In genomic region chr8:95760323-95760722, GRCm38 (mm10) we compare ENCODE assay signal across 29 mouse cellular contexts. TPM values are rescaled to one million over a fixed set of nuclear protein-coding genes. Genes with fewer than 3 reads are reported as not detected.
A peak's percentile ranks its signal among the peaks of the same experiment; 100 is the strongest.
DNase-seq lines count a peak whose midpoint lies in the region; ATAC-seq and TF ChIP-seq lines count a peak whose summit lies in the region.
"Had no signal": no experiment of that assay in that cellular context is flagged by ENCODE, and none has a peak within 500 bp of the region (broad histone marks: within the 10 kb centered on the region; RNA-seq: fewer than 3 reads in every experiment).

No protein-coding gene starts in this region.

- H3K27ac ChIP-seq in liver, embryonic 14.5 days: no peak overlapping the region
- no peak overlapping the region for H3K27ac ChIP-seq in liver, embryonic 12.5 days
- H3K27ac ChIP-seq: embryonic facial prominence, embryonic 12.5 days; embryonic facial prominence, embryonic 15.5 days; heart, embryonic 15.5 days; hindbrain, embryonic 10.5 days; hindbrain, embryonic 14.5 days; hindbrain, postnatal 0 days had no signal

- no peak overlapping the region for H3K9ac ChIP-seq in liver, embryonic 14.5 days (replicated peaks)
- no peak overlapping the region for H3K9ac ChIP-seq in liver, embryonic 12.5 days
- H3K9ac ChIP-seq: embryonic facial prominence, embryonic 12.5 days; embryonic facial prominence, embryonic 15.5 days; forebrain, postnatal 0 days; heart, embryonic 12.5 days; heart, embryonic 15.5 days; hindbrain, embryonic 14.5 days had no signal

- H3K36me3 ChIP-seq in liver, embryonic 14.5 days (replicated peaks; ENCODE audit: control insufficient read depth, insufficient read depth, low read depth): peaks cover 79% of the 10 kb centered on the region
- peaks cover 93% of the 10 kb centered on the region for H3K36me3 ChIP-seq in liver, embryonic 12.5 days

- peak; percentile 57 for DNase-seq in adrenal gland, adult 2 months
- no peak for DNase-seq in adrenal gland, postnatal 25 days
- peak in 2 of 3 experiments; percentile 10 to 19 for DNase-seq in liver, embryonic 14.5 days (ENCODE audit: low read depth in 3 of 3, low spot score in 3 of 3)
- DNase-seq in adrenal gland, postnatal 10 days: peak; percentile 26
- DNase-seq in natural killer cell, adult 2 months (ENCODE audit: low spot score in 2 of 2): no peak
- DNase-seq: B cell, adult 2 months; cerebellum, adult 11 months; cerebellum, adult 2 months; cerebellum, adult 9-11 months; cerebellum, postnatal 25 days; forebrain, postnatal 0 days; gastrocnemius, postnatal 25 days; heart, adult 18-20 months; heart, postnatal 36 days had no signal

- TF ChIP-seq CTCF in liver, embryonic 14.5 days (IDR thresholded peaks at IDR 0.05; ENCODE audit: low read depth): no peak

- TF ChIP-seq EP300 in liver, embryonic 14.5 days (IDR thresholded peaks at IDR 0.05; ENCODE audit: low read depth): no peak

- H3K4me3 ChIP-seq in liver, embryonic 14.5 days (ENCODE audit: insufficient read depth in 1 of 2, low read depth in 2 of 2, low read length in 2 of 2): no peak overlapping the region
- H3K4me3 ChIP-seq in liver, embryonic 12.5 days: no peak overlapping the region
- H3K4me3 ChIP-seq: embryonic facial prominence, embryonic 12.5 days; embryonic facial prominence, embryonic 15.5 days; heart, embryonic 12.5 days; heart, embryonic 15.5 days; hindbrain, embryonic 10.5 days had no signal

- no peak overlapping the region for H3K4me2 ChIP-seq in liver, embryonic 14.5 days (ENCODE audit: low read depth)
- no peak overlapping the region for H3K4me2 ChIP-seq in liver, embryonic 12.5 days
- H3K4me2 ChIP-seq: embryonic facial prominence, embryonic 12.5 days; embryonic facial prominence, embryonic 15.5 days; heart, embryonic 12.5 days; heart, embryonic 15.5 days; hindbrain, embryonic 14.5 days had no signal

- 0 out of 2 replicates have a peak, but pooled peaks have one; percentile 37 for ATAC-seq in liver, embryonic 14.5 days (ENCODE audit: insufficient read depth)
- ATAC-seq in liver, embryonic 12.5 days: no peak
- ATAC-seq in megakaryocyte progenitor cell, adult 5-6 weeks (replicated peaks; ENCODE audit: poor library complexity): peak; percentile 63
- no peak for ATAC-seq in frontal cortex, adult (ENCODE audit: low TSS enrichment)
- ATAC-seq: forebrain, embryonic 14.5 days; forebrain, postnatal 0 days; hindbrain, postnatal 0 days; inflammation-experienced regulatory T-cells, adult 6 months; intestine, embryonic 16.5 days had no signal

- H3K4me1 ChIP-seq in liver, embryonic 14.5 days (replicated peaks; ENCODE audit: control insufficient read depth in 2 of 2, insufficient read depth in 2 of 2, low read length in 1 of 2): peaks cover 0 to 3% of the 10 kb centered on the region in 2 experiments; a peak in 1 of 4 replicates
- peaks cover 3% of the 10 kb centered on the region; the same call in 1 of the 2 replicates for H3K4me1 ChIP-seq in liver, embryonic 12.5 days
- H3K4me1 ChIP-seq: embryonic facial prominence, embryonic 12.5 days; embryonic facial prominence, embryonic 15.5 days; heart, embryonic 15.5 days; hindbrain, embryonic 10.5 days had no signal

- no peaks in the 10 kb centered on the region for H3K9me3 ChIP-seq in liver, embryonic 14.5 days (ENCODE audit: control insufficient read depth, low read length)
- no peaks in the 10 kb centered on the region for H3K9me3 ChIP-seq in liver, embryonic 12.5 days (replicated peaks)
- H3K9me3 ChIP-seq: embryonic facial prominence, embryonic 12.5 days; embryonic facial prominence, embryonic 15.5 days; G1E; heart, embryonic 12.5 days; heart, embryonic 15.5 days; hindbrain, embryonic 10.5 days had no signal

- 24% methylated on average over 6 of the region's 6 CpGs for WGBS in liver, embryonic 14.5 days (ENCODE audit: insufficient replicate concordance)
- 44% methylated on average over 6 of the region's 6 CpGs for WGBS in liver, embryonic 12.5 days (ENCODE audit: insufficient replicate concordance)

- no peaks in the 10 kb centered on the region for H3K27me3 ChIP-seq in liver, embryonic 14.5 days (ENCODE audit: control insufficient read depth, insufficient read depth, low read length)
- H3K27me3 ChIP-seq in liver, embryonic 12.5 days (replicated peaks): no peaks in the 10 kb centered on the region
- H3K27me3 ChIP-seq: CH12.LX; embryonic facial prominence, embryonic 12.5 days; embryonic facial prominence, embryonic 15.5 days; heart, embryonic 12.5 days; heart, embryonic 15.5 days had no signal

RNA-seq across cellular contexts. Expression of gene Setd6, which starts 44.6 kb away (rescaled TPM):
- total RNA-seq in adrenal gland, adult 2 months (2021): 10 to 100 TPM; 28.9 to 39.7 TPM
- polyA plus RNA-seq in adrenal gland, adult 2 months (2012; rRNA removed): 15.3 and 16.3 TPM in 2 replicates
- 30.1 and 43.2 TPM in 2 replicates for total RNA-seq in adrenal gland, postnatal 25 days (2021)
- polyA plus RNA-seq in liver, embryonic 14.5 days (2012; rRNA removed): 8.2 and 16.0 TPM in 2 replicates
- polyA plus RNA-seq in liver, embryonic 14.5 days (2014; fragmentation: Nextera tagmentation; extraction: Ambion mirVana): 15.0 and 17.4 TPM in 2 replicates
- polyA plus RNA-seq in liver, embryonic 12.5 days (2016; fragmentation: Nextera tagmentation; extraction: Ambion mirVana): 29.8 and 32.7 TPM in 2 replicates
- total RNA-seq in adrenal gland, postnatal 10 days (2021): 10 to 100 TPM; 19.1 to 23.2 TPM
- total RNA-seq in megakaryocyte progenitor cell, adult 5-6 weeks (2015): 29.8 and 31.8 TPM in 2 replicates
- 48.4 and 48.9 TPM in 2 replicates for total RNA-seq in megakaryocyte progenitor cell, adult 5-6 weeks (2017)

RNA-seq across cellular contexts. Expression of gene Cnot1, which starts 46.9 kb away (rescaled TPM):
- 100 to 1,000 TPM; 113 to 193 TPM for total RNA-seq in adrenal gland, adult 2 months (2021)
- 27.6 and 52.4 TPM in 2 replicates for polyA plus RNA-seq in adrenal gland, adult 2 months (2012; rRNA removed)
- total RNA-seq in adrenal gland, postnatal 25 days (2021): 199 and 203 TPM in 2 replicates
- 39.1 and 41.8 TPM in 2 replicates for polyA plus RNA-seq in liver, embryonic 14.5 days (2012; rRNA removed)
- polyA plus RNA-seq in liver, embryonic 14.5 days (2014; fragmentation: Nextera tagmentation; extraction: Ambion mirVana): 33.1 and 38.6 TPM in 2 replicates
- polyA plus RNA-seq in liver, embryonic 12.5 days (2016; fragmentation: Nextera tagmentation; extraction: Ambion mirVana): 47.7 and 53.7 TPM in 2 replicates
- total RNA-seq in adrenal gland, postnatal 10 days (2021): 100 to 1,000 TPM; 120 to 163 TPM
- 210 and 287 TPM in 2 replicates for total RNA-seq in megakaryocyte progenitor cell, adult 5-6 weeks (2015)
- total RNA-seq in megakaryocyte progenitor cell, adult 5-6 weeks (2017): 104 and 139 TPM in 2 replicates

Comparison
In these comparisons a context has a peak if more than half of its experiments do, and no peak if none do; other contexts are left out.
1. DNase-seq: peak in adrenal gland, adult 2 months (single experiment), liver, embryonic 14.5 days (2 of 3) and adrenal gland, postnatal 10 days (single experiment); none in adrenal gland, postnatal 25 days (single experiment) and natural killer cell, adult 2 months (0 of 2).
2. ATAC-seq: peak in liver, embryonic 14.5 days (single experiment) and megakaryocyte progenitor cell, adult 5-6 weeks (single experiment); none in liver, embryonic 12.5 days (single experiment) and frontal cortex, adult (single experiment).